Mouse (Mus musculus) midbrain, postnatal 0 days (tissue): ENCODE results near the gene Cpm. TPM values are rescaled to one million over a fixed set of nuclear protein-coding genes. Genes with fewer than 3 reads are reported as not detected.

Source experiments
- ATAC-seq: fragments of 200-750 bp; cut with Nextera tagmentation; 2 replicates; pipeline ENCODE4 v1.8.0; 2017; ENCODE audit warnings: moderate number of reproducible peaks, mild to moderate bottlenecking, moderate TSS enrichment, moderate library complexity; ENCODE audit not compliant: low FRiP score
- DNase-seq: peaks from one replicate; pipeline ENCODE4 v3.0.0-alpha.2; 2015; ENCODE audit warnings: low spot score
- H3K27ac ChIP-seq: fragments of 300-500 bp; sonication (generic); 2 replicates; pipeline ENCODE4 v1.5.1; 2014; ENCODE audit warnings: low read depth, mild to moderate bottlenecking, low read length, mixed read lengths
- H3K27me3 ChIP-seq: fragments of 300-500 bp; sonication (generic); 2 replicates; pipeline ENCODE4 v1.6.1; 2014; ENCODE audit warnings: low read length, control low read depth, mixed read lengths; ENCODE audit not compliant: insufficient read depth
- H3K36me3 ChIP-seq: fragments of 300-500 bp; sonication (generic); 2 replicates; pipeline ENCODE4 v1.6.1; 2014; ENCODE audit warnings: low read length, control low read depth, mixed read lengths; ENCODE audit not compliant: insufficient read depth
- H3K4me1 ChIP-seq: fragments of 300-500 bp; sonication (generic); 2 replicates; pipeline ENCODE4 v1.6.1; 2014; ENCODE audit warnings: mild to moderate bottlenecking, control low read depth, antibody characterized with exemption, low read length, mixed read lengths; ENCODE audit not compliant: insufficient read depth
- H3K4me2 ChIP-seq: fragments of 300-500 bp; sonication (generic); 2 replicates; pipeline ENCODE4 v1.6.1; 2014; ENCODE audit warnings: low read depth, mild to moderate bottlenecking, low read length, mixed read lengths; ENCODE audit not compliant: poor library complexity, severe bottlenecking
- H3K4me3 ChIP-seq: fragments of 300-500 bp; sonication (generic); 2 replicates; pipeline ENCODE4 v1.5.1; 2014; ENCODE audit warnings: low read depth, mild to moderate bottlenecking, low read length, moderate library complexity
- H3K9ac ChIP-seq: fragments of 300-500 bp; sonication (generic); replicated peaks from 2 replicates; pipeline ENCODE4 v1.6.1; 2014; ENCODE audit warnings: mild to moderate bottlenecking, low read length, moderate library complexity, mixed read lengths; ENCODE audit not compliant: poor library complexity, severe bottlenecking
- H3K9me3 ChIP-seq: fragments of 300-500 bp; sonication (generic); 2 replicates; pipeline ENCODE4 v1.6.1; 2016; ENCODE audit warnings: low read length, control low read depth
- CTCF ChIP-seq: IDR thresholded peaks from 2 replicates; pipeline ENCODE4 v1.5.1; 2016; ENCODE audit warnings: antibody characterized with exemption, mild to moderate bottlenecking
- WGBS: fragments of 180-500 bp; shearing (Covaris S2); extraction: QIAGEN DNeasy Blood & Tissue Kit; methylation state at CpG from one replicate; pipeline ENCODE4 v1.1.7; 2014; 5-methylcytosine and 5-hydroxymethylcytosine counted together
- polyA plus RNA-seq: library from polyadenylated mRNA; unstranded; fragments of >200 nt; fragmentation: Nextera tagmentation; extraction: Ambion mirVana; gene quantifications from 2 replicates; pipeline ENCODE4 v1.2.1, GENCODE M21; 2015
- total RNA-seq: library from RNA; depleted of rRNA; stranded (reverse); fragments of >200 nt; gene quantifications from 2 replicates; pipeline ENCODE4 v1.2.3, GENCODE M21; 2014

Cpm gene
- total and polyA plus RNA-seq, 2 experiments from 2014 or later: 3.9 to 7.9 TPM

DNA sequence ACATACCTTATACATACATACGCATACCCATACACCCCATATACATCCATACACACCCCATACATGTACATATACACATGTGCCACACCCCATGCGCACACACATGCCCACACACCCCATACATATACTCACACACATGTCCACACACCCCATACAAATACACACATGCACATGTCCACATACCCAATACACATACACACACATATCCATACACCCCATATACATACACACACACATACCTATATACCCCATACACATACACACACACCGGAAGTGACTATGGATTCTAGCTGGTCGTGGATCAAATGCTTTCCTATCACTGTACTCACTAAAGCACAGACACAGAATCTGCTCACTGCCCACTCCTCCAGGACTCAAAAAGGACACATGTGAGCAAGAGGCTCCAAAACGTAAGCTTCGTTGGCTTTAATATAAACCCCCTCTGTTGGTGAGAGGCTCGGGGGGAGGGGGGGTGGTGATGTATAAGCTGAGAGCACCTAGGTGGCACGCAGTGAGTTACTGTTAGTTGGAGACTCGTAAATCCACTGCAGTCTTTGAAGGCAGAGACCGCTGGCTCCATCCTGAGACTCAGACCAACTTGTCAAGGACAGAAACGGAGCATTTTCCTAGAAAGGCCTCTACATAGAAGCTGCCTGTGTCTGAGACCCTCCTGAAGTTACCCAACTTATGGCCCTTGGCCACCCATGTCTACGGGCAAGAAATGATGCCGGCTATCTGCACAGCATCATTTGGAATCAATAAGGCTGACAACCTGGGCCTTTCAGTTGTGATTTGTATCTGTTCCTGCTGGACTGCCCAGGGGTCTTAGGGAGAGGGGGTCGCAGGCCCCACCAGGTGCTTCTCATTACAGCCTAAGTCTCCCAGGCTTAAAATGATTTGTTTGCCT lies 45.9 kb upstream of the Cpm start:
- Histone ChIP-seq H3K27me3 (no peaks in the 10 kb centered on the region), H3K9ac (no peak overlapping the region), H3K9me3 (no peaks in the 10 kb centered on the region), H3K27ac (no peak overlapping the region), H3K36me3 (no peaks in the 10 kb centered on the region), H3K4me3 (no peak overlapping the region), H3K4me1 (no peaks in the 10 kb centered on the region), H3K4me2 (no peak overlapping the region)
- no peak for TF ChIP-seq CTCF
- 85% methylated on average over 14 of the region's 14 CpGs for WGBS
- ATAC-seq (no peak), DNase-seq (no peak)

DNA sequence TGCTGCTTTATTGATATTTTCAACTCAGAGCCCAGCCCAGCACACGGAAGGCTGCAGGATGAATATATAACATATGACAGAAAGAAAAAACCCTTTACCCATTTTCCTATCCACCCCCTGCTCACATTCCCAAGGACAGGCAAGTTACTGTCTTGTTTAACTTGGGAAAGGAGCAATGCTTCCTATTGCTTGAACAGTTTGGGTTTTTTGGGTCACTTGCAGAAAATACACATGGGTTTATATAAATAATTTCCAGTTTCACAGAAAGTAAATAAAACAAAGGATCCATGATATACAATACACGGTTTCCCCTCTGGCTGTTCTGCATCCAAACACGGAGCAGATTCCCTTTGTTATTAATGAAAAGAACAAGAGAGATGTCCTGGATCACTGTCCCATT lies 45.2 kb upstream of the Cpm start:
- Histone ChIP-seq H3K4me3 (no peak overlapping the region), H3K36me3 (no peaks in the 10 kb centered on the region), H3K9ac (no peak overlapping the region), H3K27ac (no peak overlapping the region), H3K4me1 (no peaks in the 10 kb centered on the region), H3K27me3 (no peaks in the 10 kb centered on the region), H3K4me2 (no peak overlapping the region), H3K9me3 (no peaks in the 10 kb centered on the region)
- DNase-seq (no peak), ATAC-seq (no peak)
- TF ChIP-seq CTCF: no peak
- 73% methylated on average over 3 of the region's 3 CpGs for WGBS

DNA sequence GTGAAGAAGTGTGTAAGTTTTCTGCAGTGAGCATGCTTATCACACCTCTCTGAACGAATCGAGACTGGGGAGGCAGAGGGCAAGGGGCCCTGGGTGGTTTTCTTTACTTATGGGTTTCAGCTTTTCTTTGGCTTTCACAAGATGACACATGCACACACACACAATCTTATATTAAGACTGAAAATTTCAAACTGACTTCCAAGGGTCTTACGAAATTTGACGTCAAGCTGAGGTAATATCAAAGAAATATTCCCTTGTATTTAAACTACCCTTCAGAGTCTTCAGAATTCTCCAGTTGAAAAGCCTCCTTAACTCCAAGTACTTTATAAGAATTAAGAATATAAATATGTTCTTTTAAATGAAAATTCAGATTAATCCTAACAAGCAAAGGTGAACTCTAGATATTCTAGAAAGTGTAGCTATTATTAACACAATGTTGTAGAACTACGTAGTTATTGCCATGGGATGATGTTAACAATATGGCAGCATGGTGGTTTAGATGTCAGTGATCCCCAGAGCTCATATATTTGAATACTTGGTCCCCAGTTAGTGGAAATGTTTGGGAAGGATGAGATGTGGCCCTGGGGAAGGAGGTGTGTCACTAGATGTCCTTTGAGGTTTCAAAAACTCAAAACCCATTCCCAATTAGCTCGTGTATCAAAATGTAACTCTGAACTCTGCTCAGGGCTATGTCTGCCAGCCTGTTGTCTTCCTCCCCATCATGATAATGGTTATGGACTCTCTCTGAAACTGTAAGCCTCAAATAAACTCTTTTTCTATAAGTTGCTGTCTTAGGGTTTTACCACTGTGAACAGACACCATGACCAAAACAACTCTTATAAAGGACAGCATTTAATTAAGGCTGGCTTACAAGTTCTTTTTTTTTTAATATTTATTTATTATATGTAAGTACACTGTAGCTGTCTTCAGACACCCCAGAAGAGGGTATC lies 44.5 kb upstream of the Cpm start:
- ATAC-seq: no peak
- H3K4me3 ChIP-seq: no peak overlapping the region

DNA sequence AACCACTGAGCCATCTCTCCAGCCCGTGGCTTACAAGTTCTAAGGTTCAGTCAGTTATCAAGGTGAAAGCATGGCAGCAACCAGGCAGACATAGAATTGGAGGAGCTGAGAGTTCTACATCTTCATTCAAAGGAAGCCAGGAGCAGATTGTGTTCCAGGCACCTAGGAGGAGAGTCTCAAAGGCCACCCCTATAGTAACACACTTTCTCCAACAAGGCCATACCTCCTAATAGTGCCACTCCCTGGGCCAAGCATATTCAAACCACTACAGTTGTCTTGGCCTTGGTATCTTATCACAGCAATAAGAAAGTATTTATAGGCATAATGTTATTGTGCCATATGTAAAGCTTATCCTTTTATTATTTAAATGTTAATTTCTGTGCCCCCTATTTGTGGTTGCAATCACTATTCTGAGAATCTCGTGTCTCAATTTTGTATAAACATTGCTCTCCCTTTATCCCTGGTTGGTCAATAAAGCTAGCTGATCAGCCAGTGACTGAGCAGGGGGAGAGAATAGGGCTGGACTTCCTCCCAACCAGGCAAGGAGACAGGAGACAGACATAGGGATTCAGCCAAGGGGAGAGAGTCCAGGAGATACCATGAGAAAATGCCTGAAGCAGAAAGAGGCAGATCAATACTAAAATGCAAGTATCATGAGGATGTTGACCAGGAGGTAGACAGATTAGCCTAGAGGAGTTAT lies 43.5 kb upstream of the Cpm start:
- no peaks in the 10 kb centered on the region for H3K4me1 ChIP-seq
- H3K27ac ChIP-seq: no peak overlapping the region
- H3K4me3 ChIP-seq: no peak overlapping the region
- no peaks in the 10 kb centered on the region for H3K9me3 ChIP-seq
- H3K9ac ChIP-seq: no peak overlapping the region
- H3K36me3 ChIP-seq: no peaks in the 10 kb centered on the region
- H3K27me3 ChIP-seq: no peaks in the 10 kb centered on the region
- TF ChIP-seq CTCF: no peak
- no peak for DNase-seq
- ATAC-seq: no peak
- H3K4me2 ChIP-seq: no peak overlapping the region
- WGBS: 67% methylated on average over 2 of the region's 2 CpGs

More for the DNA sequence above, 44.5 kb upstream of the Cpm start:
- no peaks in the 10 kb centered on the region for H3K36me3 ChIP-seq
- WGBS: 97% methylated on average over 6 of the region's 6 CpGs
- no peaks in the 10 kb centered on the region for H3K27me3 ChIP-seq
- no peak overlapping the region for H3K4me2 ChIP-seq
- H3K9ac ChIP-seq: no peak overlapping the region
- no peak for TF ChIP-seq CTCF
- no peak for DNase-seq
- no peak overlapping the region for H3K27ac ChIP-seq
- no peaks in the 10 kb centered on the region for H3K4me1 ChIP-seq
- no peaks in the 10 kb centered on the region for H3K9me3 ChIP-seq

DNA sequence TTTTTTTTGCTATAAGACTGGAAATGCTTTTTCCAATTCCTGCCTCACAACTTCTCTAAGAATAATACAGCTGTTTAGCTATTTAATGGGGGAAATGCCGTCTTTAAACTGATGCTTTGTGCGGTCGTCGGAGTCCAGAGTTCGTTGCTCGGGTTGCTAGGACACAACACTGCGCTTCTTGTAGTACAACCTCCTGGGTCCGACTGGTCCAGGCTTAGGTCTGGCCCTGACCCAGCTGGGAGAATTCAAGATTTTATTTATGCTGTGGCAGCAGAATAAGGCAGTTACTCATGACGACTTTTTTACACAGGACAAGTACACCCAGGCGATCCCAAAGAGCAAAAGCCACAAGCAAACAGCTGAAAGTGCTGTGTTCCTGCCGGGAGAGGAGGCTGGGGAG lies 42.4 kb upstream of the Cpm start:
- 31% methylated on average over 11 of the region's 11 CpGs for WGBS
- no peak for TF ChIP-seq CTCF
- H3K4me1 ChIP-seq: no peaks in the 10 kb centered on the region
- ATAC-seq (no peak), DNase-seq (peak; percentile 53)
- H3K36me3 ChIP-seq: no peaks in the 10 kb centered on the region
- no peak overlapping the region for H3K4me2 ChIP-seq
- no peak overlapping the region for H3K27ac ChIP-seq
- no peaks in the 10 kb centered on the region for H3K9me3 ChIP-seq
- H3K9ac ChIP-seq: no peak overlapping the region
- H3K27me3 ChIP-seq: no peaks in the 10 kb centered on the region
- H3K4me3 ChIP-seq: no peak overlapping the region
